Mouse (Mus musculus) brain, embryonic 18.5 days (tissue): Measurements from ENCODE around the gene Prdx6b.

Experiments
- DNase-seq: peaks from one replicate; pipeline ENCODE4 v3.0.0-alpha.2; 2012; ENCODE audit warnings: low read depth, low spot score

Prdx6b gene

DNA sequence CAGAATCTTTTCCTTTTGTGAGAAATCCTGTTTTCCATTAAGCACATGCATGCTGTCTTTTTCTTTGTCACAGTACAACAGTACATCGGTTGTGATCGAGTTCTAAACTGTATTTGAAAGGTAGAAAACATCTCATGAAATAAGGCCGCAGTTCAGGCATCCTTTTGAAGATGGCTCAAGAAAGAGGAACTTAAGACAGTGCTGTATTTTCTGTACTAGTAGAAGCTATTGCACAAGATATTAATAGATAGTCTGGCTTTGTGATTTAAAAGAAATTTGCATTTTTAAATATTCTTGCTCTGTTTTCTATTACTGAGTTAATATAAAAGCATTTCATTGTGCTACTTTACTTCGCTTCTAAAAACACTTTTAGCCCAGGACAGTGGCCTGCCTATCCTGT is 30.6 kb downstream of the Prdx6b start:
- DNase-seq, result no peak

DNA sequence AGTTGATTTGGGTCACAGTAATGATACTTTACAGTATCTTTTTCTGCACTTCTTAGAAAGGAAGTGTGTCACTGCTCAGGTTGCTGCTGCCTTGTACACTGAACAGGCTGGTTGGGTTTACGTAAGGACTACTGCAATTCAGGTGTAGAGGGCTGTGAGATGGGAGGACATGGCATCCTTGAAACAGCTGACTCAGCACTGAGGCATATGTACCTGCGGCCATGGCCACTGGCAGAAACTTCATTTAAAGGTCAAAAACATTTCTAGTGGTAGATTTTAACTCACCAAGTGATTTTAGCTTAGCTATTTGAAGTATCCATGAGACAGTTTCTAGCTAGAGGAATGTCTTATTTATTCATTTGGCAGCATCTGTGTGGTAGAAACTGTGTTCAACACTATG is 33.5 kb downstream of the Prdx6b start:
- no peak for DNase-seq

DNA sequence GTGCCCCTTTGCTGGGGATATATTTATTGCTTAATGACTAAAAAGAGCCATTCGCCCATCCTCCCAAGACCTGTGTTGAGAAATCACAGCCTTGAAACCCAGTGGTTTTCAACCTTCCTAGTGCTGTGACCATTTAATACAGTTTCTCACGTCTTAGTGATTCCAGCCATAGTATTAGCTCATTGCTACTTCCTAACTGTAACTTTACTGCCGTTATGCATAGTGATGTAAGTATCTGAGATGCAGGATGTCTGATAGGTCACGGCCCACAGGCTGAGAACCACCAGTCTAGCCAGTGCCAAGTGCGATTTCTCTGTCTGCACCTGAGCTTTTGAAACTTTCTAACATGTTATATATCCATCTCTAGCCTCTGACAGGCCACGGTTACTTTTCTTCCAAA is 35.0 kb downstream of the Prdx6b start:
- DNase-seq, result no peak

DNA sequence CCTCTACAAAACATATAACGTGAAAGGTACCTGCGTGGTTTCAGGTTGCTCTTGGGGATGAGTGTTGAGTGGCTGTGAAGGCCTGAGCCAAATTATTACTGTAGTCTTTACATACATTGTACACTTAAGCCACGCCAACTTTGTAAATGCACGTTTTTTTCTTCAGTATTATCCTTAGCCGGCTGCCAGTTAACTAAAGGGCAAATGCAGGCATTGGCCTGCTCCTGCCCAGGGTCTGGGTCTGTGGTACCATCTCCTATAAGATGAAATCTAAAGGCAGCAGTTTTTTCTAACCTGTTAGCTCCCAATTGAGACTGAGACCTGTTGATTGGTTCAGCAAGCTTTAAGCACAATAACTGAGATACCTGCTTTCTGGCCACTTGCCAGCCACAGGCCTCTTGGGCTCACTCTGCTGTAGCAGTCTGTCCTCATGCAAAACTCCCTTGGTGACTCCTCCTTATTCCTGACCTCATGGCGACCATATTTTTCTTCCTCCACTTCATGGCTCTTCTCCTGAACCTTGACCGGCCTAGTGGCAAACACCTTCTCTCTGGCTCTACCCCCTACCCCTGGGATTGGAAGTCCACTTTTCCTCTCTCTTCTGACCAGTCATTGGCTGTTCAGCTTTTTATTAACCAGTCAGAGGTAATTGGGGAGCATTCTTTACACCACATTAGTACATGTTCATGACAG is 36.8 kb downstream of the Prdx6b start:
- DNase-seq, result no peak

DNA sequence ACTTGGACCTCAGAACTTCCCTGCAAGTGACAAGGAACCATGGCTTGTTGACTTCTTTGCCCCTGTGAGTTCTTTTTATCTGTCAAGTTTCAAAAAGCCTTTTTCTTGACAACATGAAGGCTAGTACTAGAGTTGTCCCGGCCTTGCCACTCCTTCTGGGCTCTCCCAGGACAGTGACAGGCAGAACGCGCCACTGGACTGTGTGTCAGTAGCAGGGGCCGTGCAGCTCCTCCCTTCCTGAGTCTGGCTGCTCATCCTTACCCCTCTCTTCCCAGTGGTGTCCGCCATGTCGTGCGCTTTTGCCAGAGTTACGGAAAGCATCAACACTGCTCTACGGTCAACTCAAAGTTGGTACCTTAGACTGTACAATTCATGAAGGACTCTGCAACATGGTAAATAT is 48.3 kb downstream of the Prdx6b start:
- no peak for DNase-seq
